Mouse (Mus musculus): ENCODE data around the gene Med13.
"Not testable (repeated sequence)": the region's sequence is repeated elsewhere in the genome, so short reads cannot be mapped to it uniquely, and the experiment has no call there.

Med13 gene

GRCm38 (mm10) chr11:86378981-86379380 is 21.6 kb upstream of the Med13 start:
- no peak for DNase-seq

GRCm38 (mm10) chr11:86377841-86378240 is 20.4 kb upstream of the Med13 start:
- no peak for DNase-seq

GRCm38 (mm10) chr11:86376707-86377106 is 19.3 kb upstream of the Med13 start:
- DNase-seq, result no peak

GRCm38 (mm10) chr11:86375086-86375485 is 17.7 kb upstream of the Med13 start:
- DNase-seq, result no peak

- DNase-seq, result no peak
Observed at GRCm38 (mm10) chr11:86371266-86371665, 13.9 kb upstream of the Med13 start.

GRCm38 (mm10) chr11:86369860-86370259 is 12.5 kb upstream of the Med13 start:
- no peak for DNase-seq

- DNase-seq, result no peak
Observed at GRCm38 (mm10) chr11:86369003-86369402, 11.6 kb upstream of the Med13 start.

GRCm38 (mm10) chr11:86364709-86365452 is 7.5 kb upstream of the Med13 start:
- DNase-seq, result no peak

- DNase-seq, result peak; percentile 98
Observed at GRCm38 (mm10) chr11:86357984-86358528, 654 bp upstream of the Med13 start.

- DNase-seq, result no peak
Observed at GRCm38 (mm10) chr11:86356007-86356853, 1.2 kb downstream of the Med13 start.

- no peak for DNase-seq
Observed at GRCm38 (mm10) chr11:86353586-86353985, 3.8 kb downstream of the Med13 start.

- DNase-seq, result no peak
Observed at GRCm38 (mm10) chr11:86351766-86352315, 5.6 kb downstream of the Med13 start.

GRCm38 (mm10) chr11:86350636-86351138 is 6.7 kb downstream of the Med13 start:
- DNase-seq, result no peak

GRCm38 (mm10) chr11:86349325-86349724 is 8.1 kb downstream of the Med13 start:
- DNase-seq, result no peak

GRCm38 (mm10) chr11:86348872-86349271 is 8.5 kb downstream of the Med13 start:
- DNase-seq, result no peak

GRCm38 (mm10) chr11:86347387-86348122 is 9.8 kb downstream of the Med13 start:
- DNase-seq, result no peak

- no peak for DNase-seq
Observed at GRCm38 (mm10) chr11:86346525-86346924, 10.9 kb downstream of the Med13 start.

GRCm38 (mm10) chr11:86344940-86345339 is 12.5 kb downstream of the Med13 start:
- DNase-seq, result not testable (repeated sequence)

- DNase-seq, result no peak
Observed at GRCm38 (mm10) chr11:86324251-86324650, 33.2 kb downstream of the Med13 start.

GRCm38 (mm10) chr11:86314992-86315391 is 42.4 kb downstream of the Med13 start:
- DNase-seq, result not testable (repeated sequence)

- no peak for DNase-seq
Observed at GRCm38 (mm10) chr11:86310280-86310679, 47.1 kb downstream of the Med13 start.

GRCm38 (mm10) chr11:86292201-86292600 is 65.2 kb downstream of the Med13 start:
- not testable (repeated sequence) for DNase-seq
